Mouse (Mus musculus) heart, embryonic 13.5 days (tissue): Measurements from ENCODE around the gene Adh6b. TPM values are rescaled to one million over a fixed set of nuclear protein-coding genes. Genes with fewer than 3 reads are reported as not detected.

ENCODE experiments used
- ATAC-seq: fragments of 200-750 bp; cut with Nextera tagmentation; 2 replicates; pipeline ENCODE4 v1.8.0; 2017; ENCODE audit warnings: moderate TSS enrichment; ENCODE audit not compliant: insufficient number of reproducible peaks, low FRiP score, low TSS enrichment; ENCODE audit errors: extremely low read depth
- H3K27ac ChIP-seq: fragments of 300-500 bp; sonication (generic); replicated peaks from 2 replicates; pipeline ENCODE4 v1.5.1; 2015; ENCODE audit warnings: moderate library complexity, mild to moderate bottlenecking, inconsistent platforms
- H3K27me3 ChIP-seq: fragments of 300-500 bp; sonication (generic); replicated peaks from 2 replicates; pipeline ENCODE4 v1.6.1; 2015; ENCODE audit warnings: mild to moderate bottlenecking, inconsistent platforms
- H3K36me3 ChIP-seq: fragments of 300-500 bp; sonication (generic); 2 replicates; pipeline ENCODE4 v1.6.1; 2015; ENCODE audit warnings: mild to moderate bottlenecking, inconsistent platforms
- H3K4me1 ChIP-seq: fragments of 300-500 bp; sonication (generic); 2 replicates; pipeline ENCODE4 v1.6.1; 2015; ENCODE audit warnings: inconsistent platforms
- H3K4me2 ChIP-seq: fragments of 300-500 bp; sonication (generic); 2 replicates; pipeline ENCODE4 v1.6.1; 2015; ENCODE audit warnings: inconsistent platforms, mild to moderate bottlenecking, moderate library complexity
- H3K4me3 ChIP-seq: fragments of 300-500 bp; sonication (generic); 2 replicates; pipeline ENCODE4 v1.5.1; 2015; ENCODE audit warnings: moderate library complexity, mild to moderate bottlenecking, inconsistent platforms
- H3K9ac ChIP-seq: fragments of 300-500 bp; sonication (generic); 2 replicates; pipeline ENCODE4 v1.6.1; 2015; ENCODE audit warnings: inconsistent platforms, mild to moderate bottlenecking, moderate library complexity
- H3K9me3 ChIP-seq: fragments of 300-500 bp; sonication (generic); 2 replicates; pipeline ENCODE4 v1.6.1; 2016; ENCODE audit warnings: inconsistent platforms
- WGBS: fragments of 180-500 bp; shearing (Covaris S2); methylation state at CpG from one replicate; pipeline ENCODE4 v1.1.7; 2015; ENCODE audit warnings: mixed read lengths; 5-methylcytosine and 5-hydroxymethylcytosine counted together
- polyA plus RNA-seq: library from polyadenylated mRNA; unstranded; fragments of >200 nt; fragmentation: Nextera tagmentation; extraction: Ambion mirVana; gene quantifications from 2 replicates; pipeline ENCODE4 v1.2.1, GENCODE M21; 2015

Gene Adh6b
- polyA plus RNA-seq, 1 experiment from 2014 or later, result 3.3 TPM

- no peaks in the 10 kb centered on the region for H3K36me3 ChIP-seq
- ATAC-seq, result no peak
- no peak overlapping the region for H3K4me3 ChIP-seq
- no peak overlapping the region for H3K9ac ChIP-seq
- no peak overlapping the region for H3K4me2 ChIP-seq
- no peak overlapping the region for H3K27ac ChIP-seq
- no peaks in the 10 kb centered on the region for H3K27me3 ChIP-seq
- peaks cover 3% of the 10 kb centered on the region; the same call in 1 of the 2 replicates for H3K4me1 ChIP-seq
- no peaks in the 10 kb centered on the region for H3K9me3 ChIP-seq
- WGBS, result 76% methylated on average over 2 of the region's 2 CpGs
These were observed 24.6 kb upstream of the Adh6b start for GRCm38 (mm10) chr3:138316908-138317472.

- H3K9me3 ChIP-seq, result no peaks in the 10 kb centered on the region
- WGBS, result 89% methylated on average over 17 of the region's 17 CpGs
- H3K4me1 ChIP-seq, result no peaks in the 10 kb centered on the region
- H3K4me2 ChIP-seq, result no peak overlapping the region
- no peaks in the 10 kb centered on the region for H3K27me3 ChIP-seq
- no peak overlapping the region for H3K27ac ChIP-seq
- no peak overlapping the region for H3K4me3 ChIP-seq
- H3K9ac ChIP-seq, result no peak overlapping the region
- no peak for ATAC-seq
- H3K36me3 ChIP-seq, result no peaks in the 10 kb centered on the region
These were observed 16.6 kb upstream of the Adh6b start for GRCm38 (mm10) chr3:138325001-138325400.

- 78% methylated on average over 6 of the region's 6 CpGs for WGBS
- no peak overlapping the region for H3K4me3 ChIP-seq
- no peaks in the 10 kb centered on the region for H3K9me3 ChIP-seq
- H3K27ac ChIP-seq, result no peak overlapping the region
- no peak overlapping the region for H3K9ac ChIP-seq
- no peak for ATAC-seq
- no peaks in the 10 kb centered on the region for H3K36me3 ChIP-seq
- H3K27me3 ChIP-seq, result no peaks in the 10 kb centered on the region
- H3K4me2 ChIP-seq, result no peak overlapping the region
- no peaks in the 10 kb centered on the region for H3K4me1 ChIP-seq
These were observed 16.1 kb upstream of the Adh6b start for GRCm38 (mm10) chr3:138325466-138325865.

GRCm38 (mm10) chr3:138333910-138334309 is 7.7 kb upstream of the Adh6b start:
- no peak for ATAC-seq
- H3K4me3 ChIP-seq, result no peak overlapping the region
- no peak overlapping the region for H3K9ac ChIP-seq
- peaks cover 15% of the 10 kb centered on the region for H3K4me1 ChIP-seq
- H3K4me2 ChIP-seq, result no peak overlapping the region
- no peak overlapping the region for H3K27ac ChIP-seq
- no peaks in the 10 kb centered on the region for H3K36me3 ChIP-seq
- H3K9me3 ChIP-seq, result no peaks in the 10 kb centered on the region
- no peaks in the 10 kb centered on the region for H3K27me3 ChIP-seq
- 66% methylated on average over 8 of the region's 8 CpGs for WGBS

- Histone ChIP-seq H3K4me2 (no peak overlapping the region), H3K4me3 (no peak overlapping the region)
These were observed 7.3 kb upstream of the Adh6b start for GRCm38 (mm10) chr3:138334320-138334719.

GRCm38 (mm10) chr3:138335566-138335965 is 6.0 kb upstream of the Adh6b start:
- H3K9ac ChIP-seq, result no peak overlapping the region
- H3K9me3 ChIP-seq, result no peaks in the 10 kb centered on the region
- no peak for ATAC-seq
- H3K36me3 ChIP-seq, result no peaks in the 10 kb centered on the region
- H3K27me3 ChIP-seq, result no peaks in the 10 kb centered on the region
- H3K4me2 ChIP-seq, result no peak overlapping the region
- H3K4me3 ChIP-seq, result no peak overlapping the region
- peaks cover 15% of the 10 kb centered on the region for H3K4me1 ChIP-seq
- H3K27ac ChIP-seq, result 0 out of 2 replicates have a peak overlapping the region, but pooled peaks have one; percentile 2
- WGBS, result 70% methylated on average over 1 of the region's 1 CpGs

More at GRCm38 (mm10) chr3:138334320-138334719, 7.3 kb upstream of the Adh6b start:
- H3K9me3 ChIP-seq, result no peaks in the 10 kb centered on the region
- no peak for ATAC-seq
- 0 out of 2 replicates have a peak overlapping the region, but pooled peaks have one; percentile 12 for H3K27ac ChIP-seq
- WGBS, result 63% methylated on average over 4 of the region's 4 CpGs
- peaks cover 15% of the 10 kb centered on the region for H3K4me1 ChIP-seq
- no peak overlapping the region for H3K9ac ChIP-seq
- H3K27me3 ChIP-seq, result no peaks in the 10 kb centered on the region
- no peaks in the 10 kb centered on the region for H3K36me3 ChIP-seq

GRCm38 (mm10) chr3:138336104-138336754 is 5.3 kb upstream of the Adh6b start:
- Histone ChIP-seq H3K27ac (peak overlapping the region; percentile 62), H3K9me3 (no peaks in the 10 kb centered on the region), H3K4me1 (peaks cover 15% of the 10 kb centered on the region), H3K9ac (no peak overlapping the region), H3K36me3 (no peaks in the 10 kb centered on the region), H3K4me3 (no peak overlapping the region), H3K27me3 (no peaks in the 10 kb centered on the region), H3K4me2 (no peak overlapping the region)
- no peak for ATAC-seq
- WGBS, result 20% methylated on average over 3 of the region's 3 CpGs

- no peak overlapping the region for H3K9ac ChIP-seq
- H3K27ac ChIP-seq, result no peak overlapping the region
- no peak overlapping the region for H3K4me2 ChIP-seq
- no peaks in the 10 kb centered on the region for H3K4me1 ChIP-seq
- no peaks in the 10 kb centered on the region for H3K27me3 ChIP-seq
- no peak overlapping the region for H3K4me3 ChIP-seq
- H3K9me3 ChIP-seq, result no peaks in the 10 kb centered on the region
- ATAC-seq, result no peak
- 45% methylated on average over 3 of the region's 3 CpGs for WGBS
- H3K36me3 ChIP-seq, result no peaks in the 10 kb centered on the region
These were observed 5.5 kb downstream of the Adh6b start for GRCm38 (mm10) chr3:138347041-138347440.

- WGBS, result 89% methylated on average over 11 of the region's 11 CpGs
- no peaks in the 10 kb centered on the region for H3K36me3 ChIP-seq
These were observed 10.6 kb downstream of the Adh6b start for GRCm38 (mm10) chr3:138352012-138352809.

GRCm38 (mm10) chr3:138358856-138359255 is 17.3 kb downstream of the Adh6b start:
- WGBS, result 78% methylated on average over 7 of the region's 7 CpGs
- Histone ChIP-seq H3K36me3 (no peaks in the 10 kb centered on the region), H3K4me2 (no peak overlapping the region), H3K9me3 (no peaks in the 10 kb centered on the region), H3K9ac (no peak overlapping the region), H3K4me3 (no peak overlapping the region), H3K4me1 (no peaks in the 10 kb centered on the region), H3K27ac (no peak overlapping the region), H3K27me3 (no peaks in the 10 kb centered on the region)
- no peak for ATAC-seq

More at GRCm38 (mm10) chr3:138352012-138352809, 10.6 kb downstream of the Adh6b start:
- ATAC-seq, result no peak; the same call in 1 of the 2 replicates
- Histone ChIP-seq H3K4me2 (no peak overlapping the region), H3K4me1 (no peaks in the 10 kb centered on the region), H3K27me3 (no peaks in the 10 kb centered on the region), H3K9ac (no peak overlapping the region), H3K27ac (no peak overlapping the region), H3K4me3 (no peak overlapping the region), H3K9me3 (no peaks in the 10 kb centered on the region)

GRCm38 (mm10) chr3:138360721-138361120 is 19.1 kb downstream of the Adh6b start:
- H3K36me3 ChIP-seq, result no peaks in the 10 kb centered on the region
- H3K9me3 ChIP-seq, result no peaks in the 10 kb centered on the region
- 76% methylated on average over 4 of the region's 4 CpGs for WGBS
- no peaks in the 10 kb centered on the region for H3K4me1 ChIP-seq
- H3K4me3 ChIP-seq, result no peak overlapping the region
- no peak overlapping the region for H3K27ac ChIP-seq
- H3K4me2 ChIP-seq, result no peak overlapping the region
- no peak for ATAC-seq
- no peaks in the 10 kb centered on the region for H3K27me3 ChIP-seq
- no peak overlapping the region for H3K9ac ChIP-seq
